Mouse (Mus musculus): ENCODE measurements at regions not wholly inside any gene's neighbourhood (a gene's known extent, or its start where the extent isn't known, plus 50 kb on each side); places are given as distances from the start of the nearest gene placed in this dataset.

- no peak for ATAC-seq (ENCODE audit: low FRiP score, low TSS enrichment)
- Histone ChIP-seq H3K27ac (replicated peaks; ENCODE audit: low read depth, low read length) (no peak overlapping the region), H3K27me3 (ENCODE audit: control insufficient read depth, insufficient read depth, low read length) (no peaks in the 10 kb centered on the region), H3K4me3 (replicated peaks; ENCODE audit: low read depth, low read length) (no peak overlapping the region), H3K9ac (replicated peaks; ENCODE audit: low read length) (no peak overlapping the region), H3K36me3 (ENCODE audit: control insufficient read depth, insufficient read depth, low read length) (no peaks in the 10 kb centered on the region), H3K4me2 (ENCODE audit: low read length) (no peak overlapping the region), H3K4me1 (ENCODE audit: control insufficient read depth, insufficient read depth, low read length) (no peaks in the 10 kb centered on the region), H3K9me3 (ENCODE audit: control insufficient read depth, low read length) (no peaks in the 10 kb centered on the region)
- DNase-seq: no peak
Measured at GRCm38 (mm10) chr14:61955416-61955815, 337.0 kb upstream of the Rnaseh2b start.

GRCm38 (mm10) chr14:61960243-61960957 lies 332.0 kb upstream of the Rnaseh2b start:
- no peak overlapping the region for H3K27ac ChIP-seq (replicated peaks; ENCODE audit: low read depth, low read length)
- H3K4me2 ChIP-seq (ENCODE audit: low read length): no peak overlapping the region
- H3K27me3 ChIP-seq (ENCODE audit: control insufficient read depth, insufficient read depth, low read length): no peaks in the 10 kb centered on the region
- 80% methylated on average over 4 of the region's 4 CpGs for WGBS
- no peak overlapping the region for H3K9ac ChIP-seq (replicated peaks; ENCODE audit: low read length)
- H3K4me1 ChIP-seq (ENCODE audit: control insufficient read depth, insufficient read depth, low read length): no peaks in the 10 kb centered on the region
- H3K4me3 ChIP-seq (replicated peaks; ENCODE audit: low read depth, low read length): no peak overlapping the region
- no peak for DNase-seq
- H3K36me3 ChIP-seq (ENCODE audit: control insufficient read depth, insufficient read depth, low read length): no peaks in the 10 kb centered on the region
- ATAC-seq (ENCODE audit: low FRiP score, low TSS enrichment): no peak
- H3K9me3 ChIP-seq (ENCODE audit: control insufficient read depth, low read length): no peaks in the 10 kb centered on the region

- H3K9ac ChIP-seq (replicated peaks; ENCODE audit: low read length): no peak overlapping the region
- no peaks in the 10 kb centered on the region for H3K27me3 ChIP-seq (ENCODE audit: control insufficient read depth, insufficient read depth, low read length)
- no peaks in the 10 kb centered on the region for H3K4me1 ChIP-seq (ENCODE audit: control insufficient read depth, insufficient read depth, low read length)
- ATAC-seq (ENCODE audit: low FRiP score, low TSS enrichment): no peak
- H3K36me3 ChIP-seq (ENCODE audit: control insufficient read depth, insufficient read depth, low read length): no peaks in the 10 kb centered on the region
- no peak overlapping the region for H3K4me3 ChIP-seq (replicated peaks; ENCODE audit: low read depth, low read length)
- H3K9me3 ChIP-seq (ENCODE audit: control insufficient read depth, low read length): no peaks in the 10 kb centered on the region
- DNase-seq: no peak
- H3K4me2 ChIP-seq (ENCODE audit: low read length): no peak overlapping the region
- no peak overlapping the region for H3K27ac ChIP-seq (replicated peaks; ENCODE audit: low read depth, low read length)
- 98% methylated on average over 1 of the region's 1 CpGs for WGBS
Measured at GRCm38 (mm10) chr14:61968467-61968866, 323.9 kb upstream of the Rnaseh2b start.

GRCm38 (mm10) chr14:61968957-61969535 lies 323.3 kb upstream of the Rnaseh2b start:
- Histone ChIP-seq H3K4me2 (ENCODE audit: low read length) (no peak overlapping the region), H3K4me3 (replicated peaks; ENCODE audit: low read depth, low read length) (no peak overlapping the region), H3K36me3 (ENCODE audit: control insufficient read depth, insufficient read depth, low read length) (no peaks in the 10 kb centered on the region), H3K9me3 (ENCODE audit: control insufficient read depth, low read length) (no peaks in the 10 kb centered on the region), H3K4me1 (ENCODE audit: control insufficient read depth, insufficient read depth, low read length) (no peaks in the 10 kb centered on the region), H3K27me3 (ENCODE audit: control insufficient read depth, insufficient read depth, low read length) (no peaks in the 10 kb centered on the region), H3K9ac (replicated peaks; ENCODE audit: low read length) (no peak overlapping the region), H3K27ac (replicated peaks; ENCODE audit: low read depth, low read length) (no peak overlapping the region)
- DNase-seq: no peak
- no peak for ATAC-seq (ENCODE audit: low FRiP score, low TSS enrichment)
- 90% methylated on average over 5 of the region's 5 CpGs for WGBS

- Histone ChIP-seq H3K4me1 (ENCODE audit: control insufficient read depth, insufficient read depth, low read length) (no peaks in the 10 kb centered on the region), H3K36me3 (ENCODE audit: control insufficient read depth, insufficient read depth, low read length) (no peaks in the 10 kb centered on the region), H3K27me3 (ENCODE audit: control insufficient read depth, insufficient read depth, low read length) (no peaks in the 10 kb centered on the region), H3K27ac (replicated peaks; ENCODE audit: low read depth, low read length) (no peak overlapping the region), H3K4me3 (replicated peaks; ENCODE audit: low read depth, low read length) (no peak overlapping the region), H3K9me3 (ENCODE audit: control insufficient read depth, low read length) (no peaks in the 10 kb centered on the region), H3K9ac (replicated peaks; ENCODE audit: low read length) (no peak overlapping the region), H3K4me2 (ENCODE audit: low read length) (no peak overlapping the region)
- 94% methylated on average over 3 of the region's 3 CpGs for WGBS
- DNase-seq (no peak), ATAC-seq (ENCODE audit: low FRiP score, low TSS enrichment) (no peak)
Measured at GRCm38 (mm10) chr14:61970591-61970990, 321.8 kb upstream of the Rnaseh2b start.

GRCm38 (mm10) chr14:61971100-61972088 lies 321.0 kb upstream of the Rnaseh2b start:
- WGBS: 85% methylated on average over 14 of the region's 14 CpGs
- ATAC-seq (ENCODE audit: low FRiP score, low TSS enrichment): no peak

GRCm38 (mm10) chr14:61975301-61975732 lies 317.1 kb upstream of the Rnaseh2b start:
- 46% methylated on average over 6 of the region's 6 CpGs for WGBS
- H3K9ac ChIP-seq (replicated peaks; ENCODE audit: low read length): no peak overlapping the region
- no peaks in the 10 kb centered on the region for H3K27me3 ChIP-seq (ENCODE audit: control insufficient read depth, insufficient read depth, low read length)
- H3K9me3 ChIP-seq (ENCODE audit: control insufficient read depth, low read length): no peaks in the 10 kb centered on the region
- no peak overlapping the region for H3K4me3 ChIP-seq (replicated peaks; ENCODE audit: low read depth, low read length)
- no peak overlapping the region for H3K4me2 ChIP-seq (ENCODE audit: low read length)
- H3K4me1 ChIP-seq (ENCODE audit: control insufficient read depth, insufficient read depth, low read length): no peaks in the 10 kb centered on the region
- no peak overlapping the region for H3K27ac ChIP-seq (replicated peaks; ENCODE audit: low read depth, low read length)
- DNase-seq (no peak), ATAC-seq (ENCODE audit: low FRiP score, low TSS enrichment) (no peak)
- no peaks in the 10 kb centered on the region for H3K36me3 ChIP-seq (ENCODE audit: control insufficient read depth, insufficient read depth, low read length)

More at GRCm38 (mm10) chr14:61971100-61972088, 321.0 kb upstream of the Rnaseh2b start:
- H3K9ac ChIP-seq (replicated peaks; ENCODE audit: low read length): no peak overlapping the region
- no peaks in the 10 kb centered on the region for H3K9me3 ChIP-seq (ENCODE audit: control insufficient read depth, low read length)
- H3K27me3 ChIP-seq (ENCODE audit: control insufficient read depth, insufficient read depth, low read length): no peaks in the 10 kb centered on the region
- H3K4me1 ChIP-seq (ENCODE audit: control insufficient read depth, insufficient read depth, low read length): no peaks in the 10 kb centered on the region
- no peak overlapping the region for H3K4me3 ChIP-seq (replicated peaks; ENCODE audit: low read depth, low read length)
- DNase-seq: no peak
- H3K36me3 ChIP-seq (ENCODE audit: control insufficient read depth, insufficient read depth, low read length): no peaks in the 10 kb centered on the region
- H3K27ac ChIP-seq (replicated peaks; ENCODE audit: low read depth, low read length): no peak overlapping the region
- no peak overlapping the region for H3K4me2 ChIP-seq (ENCODE audit: low read length)

GRCm38 (mm10) chr14:61980581-61980980 lies 311.8 kb upstream of the Rnaseh2b start:
- no peak overlapping the region for H3K4me3 ChIP-seq (replicated peaks; ENCODE audit: low read depth, low read length)
- no peak overlapping the region for H3K27ac ChIP-seq (replicated peaks; ENCODE audit: low read depth, low read length)
- DNase-seq (no peak), ATAC-seq (ENCODE audit: low FRiP score, low TSS enrichment) (no peak)
- 52% methylated on average over 3 of the region's 3 CpGs for WGBS
- H3K9ac ChIP-seq (replicated peaks; ENCODE audit: low read length): no peak overlapping the region
- no peaks in the 10 kb centered on the region for H3K27me3 ChIP-seq (ENCODE audit: control insufficient read depth, insufficient read depth, low read length)
- H3K4me2 ChIP-seq (ENCODE audit: low read length): no peak overlapping the region
- H3K9me3 ChIP-seq (ENCODE audit: control insufficient read depth, low read length): no peaks in the 10 kb centered on the region
- no peaks in the 10 kb centered on the region for H3K36me3 ChIP-seq (ENCODE audit: control insufficient read depth, insufficient read depth, low read length)
- H3K4me1 ChIP-seq (ENCODE audit: control insufficient read depth, insufficient read depth, low read length): no peaks in the 10 kb centered on the region
